Mouse (Mus musculus) left cerebral cortex, adult 2 months (tissue): Measurements from ENCODE around the gene Smtn. TPM values are rescaled to one million over a fixed set of nuclear protein-coding genes. Genes with fewer than 3 reads are reported as not detected.
A peak's percentile ranks its signal among the peaks of the same experiment; 100 is the strongest.

Source experiments
- DNase-seq, 2 experiments: peaks; one replicate each; pipeline ENCODE4 v3.0.0; 2021 to 2022; ENCODE audit warnings: low spot score in 2 of 2, mixed read lengths in 1 of 2; ENCODE audit errors: extremely low spot score in 1 of 2
- H3K27ac ChIP-seq: fragments of 200-600 bp; 2 replicates; pipeline ENCODE4 v1.8.1; 2022
- H3K4me3 ChIP-seq: fragments of 200-600 bp; 2 replicates; pipeline ENCODE4 v1.8.1; 2022
- CTCF ChIP-seq: fragments of 200-600 bp; IDR thresholded peaks from 2 replicates; pipeline ENCODE4 v1.8.1; 2022; ENCODE audit warnings: antibody characterized with exemption, mild to moderate bottlenecking, moderate library complexity
- intact Hi-C: fragments of 180-260 bp; cut with DNase I; formaldehyde crosslinking; loops from one replicate; pipeline ENCODE4 v1.15.1; 2025
- total RNA-seq, 2 experiments: library from RNA; stranded (reverse); gene quantifications; 2 replicates each; pipeline ENCODE4 v1.2.3; 2021

Gene Smtn
- total RNA-seq, 2 experiments from 2014 or later = 9.6 to 12.2 TPM

GRCm38 (mm10) chr11:3515637-3516036 is 24.8 kb downstream of the Smtn start:
- no peak for TF ChIP-seq CTCF
- H3K27ac ChIP-seq = peak overlapping the region; percentile 86; the same call in 1 of the 2 replicates
- intact Hi-C loops = loop anchor here (2.0 kb wide), 1 partner anchor 129 kb away; no protein-coding TSS in a partner anchor
- DNase-seq = no peak
- peak overlapping the region; percentile 58 for H3K4me3 ChIP-seq

DNA sequence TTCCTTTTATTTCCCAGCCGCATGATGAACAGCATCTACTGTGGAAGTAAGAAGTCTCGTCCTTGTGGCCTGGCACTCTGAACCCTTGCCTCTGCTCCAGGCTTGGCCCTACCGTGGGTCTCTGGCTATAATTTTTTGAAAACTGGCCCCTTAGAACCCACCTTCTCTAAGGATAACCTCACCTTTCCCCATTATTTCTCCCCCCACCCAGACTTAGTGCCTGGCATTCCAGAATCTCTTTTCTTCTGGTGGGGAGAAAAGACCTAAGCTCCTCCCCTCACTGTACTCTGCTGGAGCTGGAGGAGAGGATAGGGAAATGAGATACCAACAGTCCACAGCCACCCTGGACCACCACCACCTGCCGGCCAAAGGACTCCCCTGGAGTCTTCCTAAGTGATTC is 25.2 kb downstream of the Smtn start:
- peak overlapping the region; percentile 86 for H3K27ac ChIP-seq
- H3K4me3 ChIP-seq = peak overlapping the region; percentile 58
- TF ChIP-seq CTCF = no peak; the same call in 1 of the 2 replicates
- no peak for DNase-seq
- intact Hi-C loops = loop anchor here (2.0 kb wide), 1 partner anchor 128 kb away; no protein-coding TSS in a partner anchor

GRCm38 (mm10) chr11:3514529-3515054 is 25.8 kb downstream of the Smtn start, which contains the start of gene Selenom:
TSS of gene Selenom (plus strand) at chr11:3514684.
- peak; percentile 90 to 92 for DNase-seq
- intact Hi-C loops = loop anchor here (1.0 to 2.0 kb wide), 2 partner anchors 42 to 128 kb away; no protein-coding TSS in a partner anchor
- peak; percentile 90 for TF ChIP-seq CTCF
- Histone ChIP-seq H3K4me3 (peak within 1 kb of the TSS; percentile 58), H3K27ac (peak within 1 kb of the TSS; percentile 86)

- Histone ChIP-seq H3K27ac (no peak overlapping the region), H3K4me3 (no peak overlapping the region)
- TF ChIP-seq CTCF = no peak
- no peak for DNase-seq
- intact Hi-C loops = no loop called here
Measured at GRCm38 (mm10) chr11:3513291-3513690, 27.1 kb downstream of the Smtn start.

GRCm38 (mm10) chr11:3510321-3510720 is 30.1 kb downstream of the Smtn start:
- Histone ChIP-seq H3K4me3 (no peak overlapping the region), H3K27ac (no peak overlapping the region)
- DNase-seq = no peak
- TF ChIP-seq CTCF = no peak
- intact Hi-C loops = no loop called here

- H3K4me3 ChIP-seq = no peak overlapping the region
- no peak for TF ChIP-seq CTCF
- DNase-seq = no peak
- intact Hi-C loops = no loop called here
- no peak overlapping the region; the same call in 1 of the 2 replicates for H3K27ac ChIP-seq
Measured at GRCm38 (mm10) chr11:3509181-3510085, 31.0 kb downstream of the Smtn start.

DNA sequence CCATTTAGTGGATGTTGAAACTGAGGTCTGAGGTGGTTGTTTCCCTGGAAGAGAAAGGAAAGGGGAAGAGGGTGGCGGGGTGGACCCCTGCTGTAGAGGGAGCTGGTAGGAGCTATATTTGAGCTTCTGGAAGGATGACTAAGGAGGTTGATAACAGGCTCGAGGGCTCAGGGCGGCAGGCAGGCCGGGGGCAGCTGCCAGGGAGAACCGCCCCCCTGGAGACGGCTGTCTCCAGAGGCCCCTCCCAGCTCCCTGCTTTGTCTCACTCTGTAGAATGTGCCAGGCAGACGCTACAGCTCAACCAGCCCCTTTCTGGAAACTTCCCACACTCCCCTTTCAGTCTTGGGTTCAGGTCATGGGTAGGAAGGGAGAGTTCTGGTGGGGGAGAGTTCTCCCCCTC is 32.2 kb downstream of the Smtn start:
- H3K4me3 ChIP-seq = no peak overlapping the region
- DNase-seq = no peak
- H3K27ac ChIP-seq = no peak overlapping the region
- TF ChIP-seq CTCF = no peak
- intact Hi-C loops = no loop called here

GRCm38 (mm10) chr11:3503755-3504693 is 36.4 kb downstream of the Smtn start:
- Histone ChIP-seq H3K4me3 (peak overlapping the region; percentile 79), H3K27ac (peak overlapping the region; percentile 80)
- intact Hi-C loops = no loop called here
- no peak for TF ChIP-seq CTCF
- no peak for DNase-seq

DNA sequence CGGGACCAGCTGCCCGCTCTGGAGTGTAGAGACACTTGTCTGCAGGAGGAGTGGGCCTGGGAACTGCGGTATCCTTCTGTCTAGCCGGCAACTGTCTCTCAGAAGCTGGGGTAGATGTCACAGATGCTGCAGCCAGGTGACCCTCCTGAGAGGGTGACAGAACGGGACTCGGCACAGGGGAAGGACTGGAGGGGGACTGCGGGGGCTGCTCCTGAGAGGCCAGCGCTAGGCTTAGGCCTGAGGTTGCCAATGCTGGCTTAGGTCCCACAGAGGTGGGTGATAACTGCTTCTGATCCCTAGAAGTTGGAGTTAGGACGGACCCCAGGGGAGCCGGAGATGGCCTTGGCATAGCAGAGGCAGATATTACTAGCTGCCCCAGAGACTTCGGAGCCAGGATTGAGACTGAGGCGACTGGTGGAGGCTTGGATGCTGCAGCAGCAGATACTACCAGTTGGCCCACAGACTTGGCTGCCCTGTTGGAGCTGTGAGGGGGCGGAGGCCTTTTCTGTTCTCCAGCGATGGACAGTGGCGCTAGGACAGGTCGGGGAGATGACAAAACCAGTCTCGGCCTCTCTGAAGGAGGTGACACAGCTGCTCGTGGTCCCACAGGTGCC is 37.8 kb downstream of the Smtn start:
- no peak overlapping the region for H3K27ac ChIP-seq
- intact Hi-C loops = no loop called here
- no peak overlapping the region for H3K4me3 ChIP-seq
- no peak for DNase-seq
- no peak for TF ChIP-seq CTCF

DNA sequence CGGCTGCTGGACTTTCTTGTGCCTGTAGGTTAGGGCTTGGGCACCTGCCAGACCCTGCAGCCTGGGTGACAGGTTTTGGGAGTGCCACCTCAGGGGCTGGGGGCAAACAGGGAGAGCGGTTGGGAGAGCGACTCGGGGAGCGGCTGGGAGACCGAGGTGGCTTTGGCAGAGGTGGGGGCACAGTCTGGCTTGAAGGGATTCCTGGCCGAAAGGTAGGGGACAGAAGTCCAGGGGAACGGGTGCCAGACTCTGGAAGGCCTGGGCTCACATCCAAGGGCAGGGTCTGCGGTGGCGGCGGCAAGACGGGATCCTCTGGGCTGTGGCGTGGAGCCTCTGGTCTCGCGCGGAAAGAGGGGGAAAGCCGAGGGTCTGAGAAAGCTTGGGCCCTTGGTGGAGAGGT is 38.4 kb downstream of the Smtn start:
- Histone ChIP-seq H3K4me3 (no peak overlapping the region), H3K27ac (no peak overlapping the region)
- intact Hi-C loops = no loop called here
- no peak for DNase-seq
- no peak for TF ChIP-seq CTCF

- no peak for DNase-seq
- Histone ChIP-seq H3K4me3 (no peak overlapping the region), H3K27ac (no peak overlapping the region)
- intact Hi-C loops = no loop called here
- TF ChIP-seq CTCF = no peak
Measured at GRCm38 (mm10) chr11:3497296-3497695, 43.1 kb downstream of the Smtn start.
